Mouse (Mus musculus) ES-Bruce4 (cell line): Measurements from ENCODE around the gene Chst8.

ENCODE experiments used
- CTCF ChIP-seq: IDR thresholded peaks from one replicate; pipeline ENCODE4 v1.8.1; 2011; ENCODE audit warnings: low read depth, low read length
- EP300 ChIP-seq: IDR thresholded peaks from 2 replicates; pipeline ENCODE4 v1.6.1; 2011; ENCODE audit warnings: low read depth, low read length; ENCODE audit not compliant: insufficient read depth
- POLR2A ChIP-seq: IDR thresholded peaks from one replicate; pipeline ENCODE4 v1.8.1; 2011; ENCODE audit warnings: low read length; ENCODE audit not compliant: insufficient read depth

DNA sequence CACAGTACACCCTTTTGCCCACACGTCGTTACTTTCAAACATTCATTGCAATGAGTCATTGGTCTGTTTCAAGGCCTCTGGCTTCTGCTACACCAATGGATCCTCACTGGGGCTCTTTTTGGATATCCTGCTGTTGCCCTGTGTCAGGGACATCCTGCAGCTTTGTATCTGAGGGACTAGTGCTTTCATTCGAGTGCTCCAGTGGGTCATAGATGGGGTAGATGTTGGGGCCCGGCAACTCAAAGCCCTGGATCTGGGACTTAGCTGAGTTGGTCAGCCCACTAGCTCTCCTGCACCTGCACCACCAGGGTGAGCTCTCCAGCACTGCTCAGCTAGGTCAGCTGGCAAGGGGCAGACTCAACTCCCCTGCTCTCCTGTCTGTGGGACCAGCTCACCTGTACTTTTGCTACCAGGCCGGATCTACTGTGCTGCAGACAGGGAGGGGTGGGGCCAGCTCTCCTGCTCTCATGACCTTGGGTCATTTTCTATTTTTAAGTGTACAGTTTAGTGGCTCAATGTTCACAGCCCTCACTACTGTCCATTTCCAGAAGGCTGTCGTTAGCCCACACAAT, 42.4 kb upstream of the Chst8 start:
- TF ChIP-seq POLR2A (no peak), EP300 (no peak), CTCF (no peak)
